Mouse (Mus musculus): ENCODE results near the gene F11. TPM values are rescaled to one million over a fixed set of nuclear protein-coding genes. Genes with fewer than 3 reads are reported as not detected.
A peak's percentile ranks its signal among the peaks of the same experiment; 100 is the strongest.

The F11 gene
- 1.4 TPM in 1 of 2 replicates, not detected in the other for total RNA-seq (2021)
- long read RNA-seq, transcript F11-201 (15 exons, 2,240 nt), result major isoform, 44 of 75 reads
- long read RNA-seq, partial matches to known transcripts, result 6 of 75 reads
- long read RNA-seq, other reads (novel, unspliced or antisense), result 25 of 75 reads

GRCm38 (mm10) chr8:45261920-45262319, at the start of gene F11:
TSS of gene F11 (minus strand) at chr8:45262031.
- no peak for DNase-seq

- DNase-seq, result no peak
Observed at GRCm38 (mm10) chr8:45310967-45311366, 49.1 kb upstream of the F11 start.

GRCm38 (mm10) chr8:45308366-45308765, 46.5 kb upstream of the F11 start, which contains the start of gene Gm45753:
TSS of gene Gm45753 (minus strand) at chr8:45308466.
- DNase-seq, result no peak

GRCm38 (mm10) chr8:45305479-45305878, 43.6 kb upstream of the F11 start:
- no peak for DNase-seq

GRCm38 (mm10) chr8:45304354-45304753, 42.5 kb upstream of the F11 start:
- no peak for DNase-seq

- DNase-seq, result no peak
Observed at GRCm38 (mm10) chr8:45302390-45302789, 40.6 kb upstream of the F11 start.

- no peak for DNase-seq
Observed at GRCm38 (mm10) chr8:45295276-45295675, 33.4 kb upstream of the F11 start.

GRCm38 (mm10) chr8:45294687-45295086, 32.9 kb upstream of the F11 start, which contains the start of gene Klkb1:
TSS of gene Klkb1 (minus strand) at chr8:45294859.
- DNase-seq, result no peak

GRCm38 (mm10) chr8:45291790-45292189, 30.0 kb upstream of the F11 start:
- no peak for DNase-seq

- no peak for DNase-seq
Observed at GRCm38 (mm10) chr8:45281630-45282029, 19.8 kb upstream of the F11 start.

GRCm38 (mm10) chr8:45277453-45277852, 15.6 kb upstream of the F11 start:
- no peak for DNase-seq

- no peak for DNase-seq
Observed at GRCm38 (mm10) chr8:45274317-45274716, 12.5 kb upstream of the F11 start.

GRCm38 (mm10) chr8:45269056-45269455, 7.2 kb upstream of the F11 start:
- no peak for DNase-seq

GRCm38 (mm10) chr8:45268485-45268884, 6.7 kb upstream of the F11 start:
- DNase-seq, result no peak

- peak; percentile 40 for DNase-seq
Observed at GRCm38 (mm10) chr8:45267611-45268391, 6.0 kb upstream of the F11 start.

GRCm38 (mm10) chr8:45266993-45267392, 5.2 kb upstream of the F11 start:
- no peak for DNase-seq

- no peak for DNase-seq
Observed at GRCm38 (mm10) chr8:45264918-45265317, 3.1 kb upstream of the F11 start.

GRCm38 (mm10) chr8:45262851-45263250, 1.0 kb upstream of the F11 start:
- DNase-seq, result no peak

GRCm38 (mm10) chr8:45258421-45258820, 3.4 kb downstream of the F11 start:
- DNase-seq, result no peak

GRCm38 (mm10) chr8:45255040-45255439, 6.8 kb downstream of the F11 start:
- DNase-seq, result no peak

GRCm38 (mm10) chr8:45254194-45254842, 7.5 kb downstream of the F11 start:
- DNase-seq, result no peak

- no peak for DNase-seq
Observed at GRCm38 (mm10) chr8:45253586-45253985, 8.2 kb downstream of the F11 start.

- no peak for DNase-seq
Observed at GRCm38 (mm10) chr8:45253111-45253510, 8.7 kb downstream of the F11 start.
